Mouse (Mus musculus): Measurements from ENCODE around the gene Daam1. TPM values are rescaled to one million over a fixed set of nuclear protein-coding genes. Genes with fewer than 3 reads are reported as not detected.

Daam1 gene
- polyA plus RNA-seq, 1 experiment from 2014 or later = 25.0 TPM

- Histone ChIP-seq H3K9me3 (no peaks in the 10 kb centered on the region), H3K4me3 (no peak overlapping the region), H3K27ac (no peak overlapping the region), H3K4me1 (replicated peaks) (peaks cover 21% of the 10 kb centered on the region), H3K9ac (no peak overlapping the region), H3K36me3 (0 out of 2 replicates have a peak, but pooled peaks cover 9% of the 10 kb centered on the region), H3K27me3 (no peaks in the 10 kb centered on the region), H3K4me2 (no peak overlapping the region)
- ATAC-seq (ENCODE audit: low FRiP score) = no peak
- WGBS = 91% methylated on average over 9 of the region's 9 CpGs
Measured at GRCm38 (mm10) chr12:71932433-71933386, 101.8 kb downstream of the Daam1 start.

- no peak for ATAC-seq (ENCODE audit: low FRiP score)
- H3K27ac ChIP-seq = peak overlapping the region; percentile 58; the same call in 1 of the 2 replicates
Measured at GRCm38 (mm10) chr12:71933989-71934645, 103.2 kb downstream of the Daam1 start.

GRCm38 (mm10) chr12:71936636-71937035 lies 105.8 kb downstream of the Daam1 start:
- H3K9ac ChIP-seq = no peak overlapping the region

More at GRCm38 (mm10) chr12:71933989-71934645, 103.2 kb downstream of the Daam1 start:
- peaks cover 19% of the 10 kb centered on the region for H3K36me3 ChIP-seq
- peaks cover 33% of the 10 kb centered on the region for H3K4me1 ChIP-seq (replicated peaks)
- no peak overlapping the region for H3K4me2 ChIP-seq
- H3K27me3 ChIP-seq = no peaks in the 10 kb centered on the region
- no peak overlapping the region for H3K4me3 ChIP-seq
- 76% methylated on average over 6 of the region's 6 CpGs for WGBS
- no peaks in the 10 kb centered on the region for H3K9me3 ChIP-seq
- H3K9ac ChIP-seq = no peak overlapping the region

DNA sequence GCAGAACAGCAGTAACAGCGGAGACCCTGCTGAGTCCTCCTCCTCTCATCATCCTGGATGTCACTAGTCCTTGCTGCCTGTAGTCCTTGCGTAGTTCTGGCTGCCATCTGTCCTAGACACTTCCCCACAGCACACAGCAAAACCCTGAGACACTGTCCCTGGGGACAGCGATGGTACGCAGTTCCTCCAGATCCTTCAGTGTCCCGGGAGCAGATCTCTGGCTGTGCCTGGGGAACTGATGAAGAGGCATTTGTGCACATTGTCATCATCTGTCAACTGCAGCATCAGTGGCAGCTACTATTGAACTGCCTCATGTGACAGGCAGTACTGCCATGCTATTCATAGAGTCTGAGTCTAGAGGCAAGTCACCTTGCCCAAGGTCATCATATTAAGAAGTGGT lies 107.6 kb downstream of the Daam1 start:
- WGBS = 62% methylated on average over 5 of the region's 5 CpGs

More at GRCm38 (mm10) chr12:71936636-71937035, 105.8 kb downstream of the Daam1 start:
- Histone ChIP-seq H3K4me2 (no peak overlapping the region), H3K4me3 (no peak overlapping the region), H3K9me3 (no peaks in the 10 kb centered on the region), H3K27ac (no peak overlapping the region), H3K4me1 (replicated peaks) (peaks cover 25% of the 10 kb centered on the region), H3K27me3 (no peaks in the 10 kb centered on the region), H3K36me3 (peaks cover 20% of the 10 kb centered on the region)
- WGBS = 92% methylated on average over 1 of the region's 1 CpGs
- no peak for ATAC-seq (ENCODE audit: low FRiP score)

GRCm38 (mm10) chr12:71941290-71941689 lies 110.4 kb downstream of the Daam1 start:
- H3K4me1 ChIP-seq (replicated peaks) = peaks cover 16% of the 10 kb centered on the region
- H3K4me2 ChIP-seq = no peak overlapping the region
- no peak overlapping the region for H3K4me3 ChIP-seq
- no peaks in the 10 kb centered on the region for H3K27me3 ChIP-seq
- 90% methylated on average over 5 of the region's 5 CpGs for WGBS
- no peak overlapping the region for H3K9ac ChIP-seq
- H3K36me3 ChIP-seq = peaks cover 53% of the 10 kb centered on the region
- no peaks in the 10 kb centered on the region for H3K9me3 ChIP-seq
- H3K27ac ChIP-seq = no peak overlapping the region
- no peak for ATAC-seq (ENCODE audit: low FRiP score)

More for the DNA sequence above, 107.6 kb downstream of the Daam1 start:
- peaks cover 25% of the 10 kb centered on the region for H3K4me1 ChIP-seq (replicated peaks)
- H3K27me3 ChIP-seq = no peaks in the 10 kb centered on the region
- peaks cover 28% of the 10 kb centered on the region for H3K36me3 ChIP-seq
- H3K9me3 ChIP-seq = no peaks in the 10 kb centered on the region
- ATAC-seq (ENCODE audit: low FRiP score) = no peak
- no peak overlapping the region for H3K4me3 ChIP-seq
- no peak overlapping the region for H3K9ac ChIP-seq
- peak overlapping the region; percentile 48; the same call in 1 of the 2 replicates for H3K27ac ChIP-seq
- no peak overlapping the region for H3K4me2 ChIP-seq

DNA sequence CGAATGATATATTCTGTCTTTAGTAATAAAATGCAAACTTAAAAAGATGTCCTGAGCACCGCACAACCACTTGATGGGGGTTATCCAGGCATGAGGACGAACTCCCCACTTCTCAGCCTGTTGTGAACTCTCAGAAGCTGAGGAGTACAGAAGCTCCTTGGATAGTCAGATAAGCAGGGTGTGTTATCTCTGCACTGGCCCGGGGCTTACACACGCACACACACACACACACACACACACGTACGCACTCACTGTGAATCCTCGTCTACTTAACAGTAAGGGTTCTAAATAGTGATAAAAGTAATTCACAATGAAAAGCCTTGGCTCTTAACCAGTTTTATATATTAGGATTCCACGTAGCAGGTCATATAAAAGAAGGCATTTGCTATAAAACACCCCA lies 112.2 kb downstream of the Daam1 start:
- no peak for ATAC-seq (ENCODE audit: low FRiP score)

DNA sequence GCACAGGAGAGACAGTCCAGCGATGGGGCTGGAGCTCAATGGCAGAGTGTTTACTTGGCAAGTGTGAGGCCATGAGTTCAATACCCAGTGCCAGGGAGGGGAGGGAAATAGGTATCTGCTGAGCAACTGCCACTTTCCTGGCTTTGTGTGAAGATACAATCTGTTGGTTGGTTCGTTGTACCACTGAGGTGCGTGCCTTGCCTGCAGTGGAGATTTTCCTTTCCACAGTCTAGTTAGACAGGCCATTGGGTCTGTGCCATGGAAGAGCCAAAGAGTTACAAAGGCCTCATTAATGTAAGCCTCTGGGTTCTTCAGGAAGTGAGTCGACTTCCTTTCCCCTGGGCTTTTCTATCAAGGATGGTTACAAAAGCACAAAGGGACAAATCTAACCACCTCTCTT lies 112.8 kb downstream of the Daam1 start:
- Histone ChIP-seq H3K4me1 (replicated peaks) (peaks cover 3% of the 10 kb centered on the region; the same call in 1 of the 2 replicates), H3K4me2 (no peak overlapping the region), H3K4me3 (no peak overlapping the region), H3K36me3 (peaks cover 64% of the 10 kb centered on the region), H3K9me3 (no peaks in the 10 kb centered on the region), H3K9ac (no peak overlapping the region), H3K27me3 (no peaks in the 10 kb centered on the region), H3K27ac (no peak overlapping the region)
- WGBS = 90% methylated on average over 4 of the region's 4 CpGs
- ATAC-seq (ENCODE audit: low FRiP score) = no peak

More for the DNA sequence above, 112.2 kb downstream of the Daam1 start:
- H3K4me1 ChIP-seq (replicated peaks) = peaks cover 8% of the 10 kb centered on the region; the same call in 1 of the 2 replicates
- no peak overlapping the region for H3K9ac ChIP-seq
- H3K27me3 ChIP-seq = no peaks in the 10 kb centered on the region
- WGBS = 94% methylated on average over 9 of the region's 9 CpGs
- H3K27ac ChIP-seq = no peak overlapping the region
- peaks cover 64% of the 10 kb centered on the region for H3K36me3 ChIP-seq
- no peak overlapping the region for H3K4me3 ChIP-seq
- H3K4me2 ChIP-seq = no peak overlapping the region
- H3K9me3 ChIP-seq = no peaks in the 10 kb centered on the region

- peaks cover 77% of the 10 kb centered on the region for H3K36me3 ChIP-seq
- no peak overlapping the region for H3K4me3 ChIP-seq
- H3K9me3 ChIP-seq = no peaks in the 10 kb centered on the region
- H3K4me2 ChIP-seq = no peak overlapping the region
- H3K27me3 ChIP-seq = no peaks in the 10 kb centered on the region
- 0 out of 2 replicates have a peak overlapping the region, but pooled peaks have one; percentile 9 for H3K27ac ChIP-seq
- 0 out of 2 replicates have a peak, but pooled peaks have one; percentile 63 for ATAC-seq (ENCODE audit: low FRiP score)
- no peaks in the 10 kb centered on the region for H3K4me1 ChIP-seq (replicated peaks)
- H3K9ac ChIP-seq = no peak overlapping the region
- 80% methylated on average over 7 of the region's 7 CpGs for WGBS
Measured at GRCm38 (mm10) chr12:71945844-71946243, 115.0 kb downstream of the Daam1 start.

DNA sequence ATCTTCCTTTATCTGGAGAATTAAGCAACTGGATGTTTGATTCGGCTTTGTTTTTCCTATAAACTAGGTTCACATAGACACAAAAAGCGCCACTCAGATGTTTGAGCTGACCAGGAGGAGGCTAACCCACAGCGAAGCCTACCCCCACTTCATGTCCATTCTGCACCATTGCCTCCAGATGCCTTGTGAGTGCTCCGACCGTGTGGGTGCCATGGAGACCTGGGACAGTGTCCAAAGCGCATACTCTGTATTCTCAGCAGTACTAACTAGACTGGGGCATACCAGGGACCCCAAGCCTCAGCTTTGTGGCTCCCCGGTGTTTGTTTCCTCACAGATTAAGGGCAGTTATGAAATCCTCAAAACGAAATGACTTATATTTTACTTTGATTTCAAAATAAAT lies 115.6 kb downstream of the Daam1 start:
- H3K36me3 ChIP-seq = peaks cover 83% of the 10 kb centered on the region
- no peaks in the 10 kb centered on the region for H3K9me3 ChIP-seq
- H3K4me3 ChIP-seq = no peak overlapping the region
- 0 out of 2 replicates have a peak overlapping the region, but pooled peaks have one; percentile 9 for H3K27ac ChIP-seq
- peak; percentile 72; the same call in 1 of the 2 replicates for ATAC-seq (ENCODE audit: low FRiP score)
- no peak overlapping the region for H3K4me2 ChIP-seq
- 66% methylated on average over 8 of the region's 8 CpGs for WGBS
- no peaks in the 10 kb centered on the region for H3K4me1 ChIP-seq (replicated peaks)
- no peaks in the 10 kb centered on the region for H3K27me3 ChIP-seq
- H3K9ac ChIP-seq = no peak overlapping the region

DNA sequence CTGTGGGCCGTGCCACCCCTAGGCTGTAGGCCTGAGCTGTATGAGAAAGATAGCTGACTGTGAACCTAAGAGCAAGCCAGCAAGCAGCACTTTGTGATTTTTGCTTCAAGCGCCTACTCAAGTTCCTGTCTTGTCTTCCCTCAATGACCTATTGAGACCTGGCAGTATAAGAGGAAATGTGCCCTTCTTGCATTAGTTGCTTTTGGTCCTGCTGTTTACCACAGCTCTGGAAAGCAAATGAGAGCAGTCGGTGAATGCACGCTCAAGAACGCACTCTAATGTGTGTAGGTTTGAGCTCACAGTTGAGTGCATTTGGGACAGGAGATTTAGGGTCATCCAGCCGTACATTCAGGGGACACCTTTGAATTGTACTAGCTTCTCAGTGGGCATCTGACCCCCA lies 118.1 kb downstream of the Daam1 start:
- Histone ChIP-seq H3K4me2 (no peak overlapping the region), H3K27ac (no peak overlapping the region), H3K9me3 (no peaks in the 10 kb centered on the region), H3K36me3 (peaks cover 97% of the 10 kb centered on the region), H3K27me3 (no peaks in the 10 kb centered on the region), H3K4me1 (replicated peaks) (peaks cover 6% of the 10 kb centered on the region), H3K4me3 (no peak overlapping the region), H3K9ac (no peak overlapping the region)
- 93% methylated on average over 6 of the region's 6 CpGs for WGBS
- no peak for ATAC-seq (ENCODE audit: low FRiP score)

- ATAC-seq (ENCODE audit: low FRiP score) = no peak
- H3K9me3 ChIP-seq = no peaks in the 10 kb centered on the region
- H3K4me3 ChIP-seq = no peak overlapping the region
- H3K27me3 ChIP-seq = no peaks in the 10 kb centered on the region
- H3K4me1 ChIP-seq (replicated peaks) = peaks cover 8% of the 10 kb centered on the region
- H3K4me2 ChIP-seq = no peak overlapping the region
- H3K9ac ChIP-seq = no peak overlapping the region
- H3K27ac ChIP-seq = no peak overlapping the region
- WGBS = 95% methylated on average over 6 of the region's 6 CpGs
- peaks cover 93% of the 10 kb centered on the region for H3K36me3 ChIP-seq
Measured at GRCm38 (mm10) chr12:71949606-71950005, 118.7 kb downstream of the Daam1 start.

Data from hindbrain, embryonic 13.5 days (tissue).